Mouse (Mus musculus) spleen, adult 2 months (tissue): ENCODE results near the gene Atg101. TPM values are rescaled to one million over a fixed set of nuclear protein-coding genes. Genes with fewer than 3 reads are reported as not detected.

Source experiments
- DNase-seq, 2 experiments: peaks; one replicate each; pipeline versions ENCODE4 v3.0.0 to v3.0.0-alpha.2; 2012 to 2021; ENCODE audit warnings: low spot score in 2 of 2, low read depth in 1 of 2
- H3K27ac ChIP-seq: fragments of 200-500 bp; 2 replicates; pipeline ENCODE4 v1.5.1; 2012; ENCODE audit warnings: low read length, inconsistent platforms; ENCODE audit not compliant: insufficient read depth
- H3K27me3 ChIP-seq: fragments of 200-500 bp; 2 replicates; pipeline ENCODE4 v1.6.1; 2012; ENCODE audit warnings: mild to moderate bottlenecking, moderate library complexity, low read length, inconsistent platforms; ENCODE audit not compliant: control insufficient read depth, insufficient read depth
- H3K36me3 ChIP-seq: fragments of 200-500 bp; 2 replicates; pipeline ENCODE4 v1.6.1; 2012; ENCODE audit warnings: mild to moderate bottlenecking, low read length, inconsistent platforms; ENCODE audit not compliant: control insufficient read depth, insufficient read depth
- H3K4me1 ChIP-seq: fragments of 200-500 bp; 2 replicates; pipeline ENCODE4 v1.6.1; 2011; ENCODE audit warnings: inconsistent platforms; ENCODE audit not compliant: control insufficient read depth, insufficient read depth, insufficient read length
- H3K4me3 ChIP-seq: fragments of 200-500 bp; 2 replicates; pipeline ENCODE4 v1.5.1; 2011; ENCODE audit warnings: mild to moderate bottlenecking, inconsistent platforms; ENCODE audit not compliant: insufficient read depth, insufficient read length; ENCODE audit errors: extremely low read depth
- CTCF ChIP-seq: fragments of 200-500 bp; IDR thresholded peaks from 2 replicates; pipeline ENCODE4 v1.5.1; 2011; ENCODE audit warnings: mild to moderate bottlenecking, inconsistent platforms; ENCODE audit not compliant: insufficient read depth, insufficient read length, insufficient replicate concordance; ENCODE audit errors: extremely low read depth
- POLR2A ChIP-seq: fragments of 200-500 bp; IDR thresholded peaks from 2 replicates; pipeline ENCODE4 v1.6.1; 2011; ENCODE audit warnings: low read depth, low read length, inconsistent platforms
- WGBS: fragments of 180-500 bp; shearing (Covaris S2); methylation state at CpG from one replicate; pipeline ENCODE4 v1.1.7; 2018; 5-methylcytosine and 5-hydroxymethylcytosine counted together
- polyA plus RNA-seq: library from polyadenylated mRNA; depleted of rRNA; stranded (reverse); fragments of >200 nt; gene quantifications from 2 replicates; pipeline ENCODE4 v1.2.3, GENCODE M21; 2012; rRNA removed

The Atg101 gene
- 24.5 and 29.4 TPM in 2 replicates for polyA plus RNA-seq

- peaks cover 2% of the 10 kb centered on the region; the same call in 1 of the 2 replicates for H3K4me1 ChIP-seq
- H3K27me3 ChIP-seq: no peaks in the 10 kb centered on the region
- H3K4me3 ChIP-seq: peak within 1 kb of the TSS; percentile 84
- TF ChIP-seq POLR2A: peak; percentile 88
- TF ChIP-seq CTCF: peak; percentile 96
- H3K27ac ChIP-seq: peak within 1 kb of the TSS; percentile 94
- peak; percentile 85 to 91 for DNase-seq
- under 1% methylated on average over 61 of the region's 61 CpGs for WGBS
- H3K36me3 ChIP-seq: peaks cover 14% of the 10 kb centered on the region
Measured at GRCm38 (mm10) chr15:101283911-101284750, at the start of gene Atg101. TSS of gene Atg101 (plus strand) at chr15:101284272.

- 80% methylated on average over 10 of the region's 10 CpGs for WGBS
- no peak overlapping the region for H3K27ac ChIP-seq
- no peak for DNase-seq
Measured at GRCm38 (mm10) chr15:101234611-101235341, 49.3 kb upstream of the Atg101 start.

GRCm38 (mm10) chr15:101235342-101235698, 48.8 kb upstream of the Atg101 start:
- no peaks in the 10 kb centered on the region for H3K36me3 ChIP-seq
- H3K4me3 ChIP-seq: no peak overlapping the region
- no peaks in the 10 kb centered on the region; the same call in 1 of the 2 replicates for H3K4me1 ChIP-seq
- 24% methylated on average over 5 of the region's 5 CpGs for WGBS
- TF ChIP-seq POLR2A: no peak
- TF ChIP-seq CTCF: no peak
- H3K27ac ChIP-seq: no peak overlapping the region
- H3K27me3 ChIP-seq: no peaks in the 10 kb centered on the region
- DNase-seq: no peak

More at GRCm38 (mm10) chr15:101234611-101235341, 49.3 kb upstream of the Atg101 start:
- no peaks in the 10 kb centered on the region for H3K36me3 ChIP-seq
- no peaks in the 10 kb centered on the region for H3K27me3 ChIP-seq
- no peaks in the 10 kb centered on the region; the same call in 1 of the 2 replicates for H3K4me1 ChIP-seq
- no peak overlapping the region for H3K4me3 ChIP-seq
- TF ChIP-seq CTCF (no peak), POLR2A (no peak)

- no peaks in the 10 kb centered on the region for H3K36me3 ChIP-seq
- DNase-seq: no peak
- H3K27me3 ChIP-seq: no peaks in the 10 kb centered on the region
- TF ChIP-seq POLR2A (no peak), CTCF (no peak)
- 42% methylated on average over 12 of the region's 12 CpGs for WGBS
- no peak overlapping the region for H3K4me3 ChIP-seq
- H3K4me1 ChIP-seq: no peaks in the 10 kb centered on the region; the same call in 1 of the 2 replicates
- no peak overlapping the region for H3K27ac ChIP-seq
Measured at GRCm38 (mm10) chr15:101235728-101236327, 48.2 kb upstream of the Atg101 start.

- Histone ChIP-seq H3K4me1 (no peaks in the 10 kb centered on the region), H3K36me3 (no peaks in the 10 kb centered on the region), H3K27me3 (no peaks in the 10 kb centered on the region), H3K27ac (no peak overlapping the region), H3K4me3 (no peak overlapping the region)
- peak; percentile 80 for TF ChIP-seq CTCF
- TF ChIP-seq POLR2A: no peak
- DNase-seq: peak in 1 of 2 experiments; percentile 72
- WGBS: 10% methylated on average over 3 of the region's 3 CpGs
Measured at GRCm38 (mm10) chr15:101236878-101237277, 47.2 kb upstream of the Atg101 start.

- no peak overlapping the region for H3K27ac ChIP-seq
- TF ChIP-seq POLR2A (no peak), CTCF (peak; percentile 73; the same call in 1 of the 2 replicates)
- H3K4me3 ChIP-seq: no peak overlapping the region
- peak in 1 of 2 experiments; percentile 53 for DNase-seq
- peaks cover under 1% of the 10 kb centered on the region; the same call in 1 of the 2 replicates for H3K4me1 ChIP-seq
- no peaks in the 10 kb centered on the region for H3K36me3 ChIP-seq
- WGBS: 18% methylated on average over 28 of the region's 28 CpGs
- H3K27me3 ChIP-seq: no peaks in the 10 kb centered on the region
Measured at GRCm38 (mm10) chr15:101238885-101239511, 45.1 kb upstream of the Atg101 start.
